ENCODE assay signal across 12 mouse cellular contexts in the genomic region with DNA sequence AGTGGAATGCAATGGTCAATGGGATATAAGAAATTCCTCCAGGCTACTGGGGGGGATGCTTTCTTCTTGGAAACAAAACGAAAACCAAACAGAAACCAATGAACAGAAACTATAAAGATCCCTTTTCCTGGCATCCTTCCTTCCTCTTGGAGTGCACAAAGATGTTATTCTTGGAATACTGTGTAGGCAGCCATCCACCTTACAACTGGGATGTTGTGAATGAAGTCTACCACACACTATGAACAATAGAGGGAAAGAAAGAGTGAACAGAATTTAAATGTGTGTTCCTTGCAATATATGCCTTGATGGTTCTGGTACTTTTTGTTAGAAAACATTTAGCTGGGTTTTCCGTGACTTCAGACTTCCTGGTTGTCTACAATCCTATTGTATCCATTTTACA.
"Had no signal": no experiment of that assay in that cellular context is flagged by ENCODE, and none has a peak within 500 bp of the region (broad histone marks: within the 10 kb centered on the region; RNA-seq: fewer than 3 reads in every experiment).

No protein-coding gene starts in this region.

- DNase-seq: retina, postnatal 1 day; right cerebral cortex, adult 18-20 months; right cerebral cortex, postnatal 14 days; right cerebral cortex, postnatal 25 days; right cerebral cortex, postnatal 4 days; spleen, adult 18-20 months; thymus, adult 18-20 months; thymus, adult 2 months; thymus, postnatal 14 days; thymus, postnatal 25 days; thymus, postnatal 36 days; thymus, postnatal 4 days had no signal
